Mouse (Mus musculus) E14TG2a.4 (cell line): ENCODE measurements around the gene Fabp3.

ENCODE experiments used
- CTCF ChIP-seq: conservative IDR thresholded peaks from 2 replicates; pipeline ENCODE4 v1.5.1; 2014; ENCODE audit warnings: low read length
- NANOG ChIP-seq: IDR thresholded peaks from 2 replicates; pipeline ENCODE4 v1.6.1; 2014; ENCODE audit warnings: borderline replicate concordance, low read length, mixed read lengths
- POU5F1 ChIP-seq: IDR thresholded peaks from 2 replicates; pipeline ENCODE4 v1.6.1; 2014; ENCODE audit warnings: low read length, borderline replicate concordance

DNA sequence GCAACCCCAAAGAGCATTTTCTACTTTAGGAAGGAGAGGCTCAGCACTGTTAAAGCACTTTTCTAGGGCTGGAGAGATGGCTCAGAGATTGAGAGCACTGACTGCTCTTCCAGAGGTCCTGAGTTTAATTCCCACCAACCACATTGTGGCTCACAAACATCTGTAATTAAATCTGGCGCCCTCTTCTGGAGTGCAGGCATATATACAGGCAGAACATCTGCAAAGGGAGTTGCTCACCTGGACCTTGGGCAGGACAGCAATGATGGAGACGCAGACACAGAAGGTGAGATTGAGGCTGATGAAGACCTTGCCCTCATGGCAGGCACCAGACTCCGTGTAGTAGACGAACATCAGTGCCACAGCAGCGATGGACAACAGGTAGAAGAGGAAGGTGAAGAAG lies 48.0 kb upstream of the Fabp3 start:
- TF ChIP-seq CTCF (peak; percentile 84), POU5F1 (no peak), NANOG (no peak)
